Mouse (Mus musculus) liver, embryonic 16.5 days (tissue): ENCODE data around the gene Irf6. TPM values are rescaled to one million over a fixed set of nuclear protein-coding genes. Genes with fewer than 3 reads are reported as not detected.

Experiments used
- ATAC-seq: fragments of 200-750 bp; cut with Nextera tagmentation; 2 replicates; pipeline ENCODE4 v1.8.0; 2017; ENCODE audit warnings: low read depth, mild to moderate bottlenecking, moderate number of reproducible peaks, moderate library complexity
- H3K27ac ChIP-seq: fragments of 300-500 bp; sonication (generic); 2 replicates; pipeline ENCODE4 v1.5.1; 2014; ENCODE audit warnings: mild to moderate bottlenecking, low read length
- H3K27me3 ChIP-seq: fragments of 300-500 bp; sonication (generic); 2 replicates; pipeline ENCODE4 v1.6.1; 2014; ENCODE audit warnings: low read depth, low read length, mixed read lengths; ENCODE audit not compliant: control insufficient read depth, insufficient read depth
- H3K36me3 ChIP-seq: fragments of 300-500 bp; sonication (generic); 2 replicates; pipeline ENCODE4 v1.6.1; 2014; ENCODE audit warnings: mild to moderate bottlenecking; ENCODE audit not compliant: control insufficient read depth, insufficient read depth
- H3K4me1 ChIP-seq: fragments of 300-500 bp; sonication (generic); 2 replicates; pipeline ENCODE4 v1.6.1; 2014; ENCODE audit warnings: low read depth, low read length, mixed read lengths; ENCODE audit not compliant: control insufficient read depth
- H3K4me2 ChIP-seq: fragments of 300-500 bp; sonication (generic); 2 replicates; pipeline ENCODE4 v1.6.1; 2014; ENCODE audit warnings: low read depth, low read length, mixed read lengths
- H3K4me3 ChIP-seq: fragments of 300-500 bp; sonication (generic); 2 replicates; pipeline ENCODE4 v1.5.1; 2014; ENCODE audit warnings: low read depth, mild to moderate bottlenecking, low read length
- H3K9ac ChIP-seq: fragments of 300-500 bp; sonication (generic); 2 replicates; pipeline ENCODE4 v1.6.1; 2014; ENCODE audit warnings: low read depth, low read length
- H3K9me3 ChIP-seq: fragments of 300-500 bp; sonication (generic); replicated peaks from 2 replicates; pipeline ENCODE4 v1.6.1; 2016; ENCODE audit warnings: low read length; ENCODE audit not compliant: control insufficient read depth
- WGBS: fragments of 180-500 bp; shearing (Covaris S2); extraction: QIAGEN DNeasy Blood & Tissue Kit; methylation state at CpG from one replicate; pipeline ENCODE4 v1.1.7; 2014; ENCODE audit not compliant: insufficient replicate concordance; 5-methylcytosine and 5-hydroxymethylcytosine counted together
- polyA plus RNA-seq: library from polyadenylated mRNA; unstranded; fragments of >200 nt; fragmentation: Nextera tagmentation; extraction: Ambion mirVana; gene quantifications from 2 replicates; pipeline ENCODE4 v1.2.1, GENCODE M21; 2015

Irf6 gene
- polyA plus RNA-seq, 1 experiment from 2014 or later = 3.8 TPM

DNA sequence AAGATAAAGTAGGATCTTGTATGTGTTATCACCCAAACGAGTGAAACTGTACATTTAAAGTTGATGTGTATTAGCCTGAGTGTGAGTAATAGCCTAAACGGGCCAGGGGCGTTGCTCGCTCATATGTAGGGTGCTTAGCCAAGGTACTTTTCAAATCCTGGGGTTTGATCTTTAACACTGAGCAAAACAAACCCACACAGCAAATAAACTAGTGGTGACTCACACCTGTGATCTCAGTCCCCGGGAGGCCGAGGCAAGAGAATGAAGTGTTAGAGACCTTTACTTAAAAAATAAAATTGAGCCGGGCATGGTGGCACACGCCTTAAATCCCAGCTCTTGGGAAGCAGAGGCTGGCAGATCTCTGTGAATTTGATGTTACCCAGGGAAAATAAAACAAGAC, 22.1 kb upstream of the Irf6 start:
- H3K27me3 ChIP-seq = no peaks in the 10 kb centered on the region
- H3K9me3 ChIP-seq = no peaks in the 10 kb centered on the region
- peak overlapping the region; percentile 47; the same call in 1 of the 2 replicates for H3K9ac ChIP-seq
- H3K4me3 ChIP-seq = no peak overlapping the region; the same call in 1 of the 2 replicates
- no peak for ATAC-seq
- WGBS = 69% methylated on average over 8 of the region's 8 CpGs
- no peaks in the 10 kb centered on the region; the same call in 1 of the 2 replicates for H3K36me3 ChIP-seq
- H3K27ac ChIP-seq = no peak overlapping the region
- peak overlapping the region; percentile 68 for H3K4me2 ChIP-seq
- H3K4me1 ChIP-seq = peaks cover 12% of the 10 kb centered on the region

GRCm38 (mm10) chr1:193131311-193131948, 21.5 kb upstream of the Irf6 start:
- ATAC-seq = no peak
- Histone ChIP-seq H3K27ac (no peak overlapping the region), H3K9me3 (no peaks in the 10 kb centered on the region), H3K9ac (no peak overlapping the region), H3K4me3 (no peak overlapping the region), H3K4me2 (no peak overlapping the region), H3K36me3 (no peaks in the 10 kb centered on the region; the same call in 1 of the 2 replicates), H3K27me3 (no peaks in the 10 kb centered on the region), H3K4me1 (peaks cover 12% of the 10 kb centered on the region)
- WGBS = 59% methylated on average over 6 of the region's 6 CpGs

- ATAC-seq = no peak
- H3K4me1 ChIP-seq = peaks cover 12% of the 10 kb centered on the region
- H3K27me3 ChIP-seq = no peaks in the 10 kb centered on the region
- H3K9ac ChIP-seq = no peak overlapping the region
- no peak overlapping the region for H3K4me3 ChIP-seq
- H3K4me2 ChIP-seq = no peak overlapping the region
- H3K9me3 ChIP-seq = no peaks in the 10 kb centered on the region
- no peaks in the 10 kb centered on the region; the same call in 1 of the 2 replicates for H3K36me3 ChIP-seq
- H3K27ac ChIP-seq = no peak overlapping the region
Measured at GRCm38 (mm10) chr1:193132385-193132784, 20.5 kb upstream of the Irf6 start.

- WGBS = 51% methylated on average over 1 of the region's 1 CpGs
- no peak for ATAC-seq
- no peak overlapping the region for H3K27ac ChIP-seq
- H3K4me1 ChIP-seq = peaks cover 12% of the 10 kb centered on the region
- H3K36me3 ChIP-seq = no peaks in the 10 kb centered on the region
- H3K4me3 ChIP-seq = no peak overlapping the region
- no peaks in the 10 kb centered on the region for H3K27me3 ChIP-seq
- H3K9me3 ChIP-seq = no peaks in the 10 kb centered on the region
- H3K9ac ChIP-seq = no peak overlapping the region
- H3K4me2 ChIP-seq = no peak overlapping the region
Measured at GRCm38 (mm10) chr1:193133726-193134125, 19.2 kb upstream of the Irf6 start.

DNA sequence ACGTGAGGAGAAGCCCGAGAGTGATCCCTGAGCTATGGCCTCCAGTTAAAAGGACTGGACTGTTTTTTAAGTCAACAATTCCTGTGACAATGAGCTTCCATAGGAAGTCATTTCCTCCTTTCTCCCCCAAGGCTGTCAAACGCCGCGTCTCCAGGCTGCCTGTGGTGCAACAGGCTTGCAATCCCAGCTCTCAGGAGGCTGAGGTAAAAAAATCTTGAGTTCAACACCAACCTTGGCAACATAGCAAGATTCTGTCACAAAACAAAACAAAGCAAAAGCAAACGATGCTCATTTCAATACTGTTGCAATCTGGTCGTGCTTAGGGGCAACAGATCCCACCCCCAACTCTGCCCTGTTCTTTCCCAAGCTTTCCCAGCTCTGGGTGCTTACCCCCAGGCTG, 14.8 kb upstream of the Irf6 start:
- no peaks in the 10 kb centered on the region for H3K4me1 ChIP-seq
- WGBS = 31% methylated on average over 7 of the region's 7 CpGs
- H3K4me2 ChIP-seq = no peak overlapping the region
- no peak for ATAC-seq
- no peaks in the 10 kb centered on the region for H3K9me3 ChIP-seq
- no peak overlapping the region for H3K4me3 ChIP-seq
- H3K36me3 ChIP-seq = no peaks in the 10 kb centered on the region
- H3K27ac ChIP-seq = no peak overlapping the region
- H3K9ac ChIP-seq = no peak overlapping the region
- H3K27me3 ChIP-seq = no peaks in the 10 kb centered on the region

DNA sequence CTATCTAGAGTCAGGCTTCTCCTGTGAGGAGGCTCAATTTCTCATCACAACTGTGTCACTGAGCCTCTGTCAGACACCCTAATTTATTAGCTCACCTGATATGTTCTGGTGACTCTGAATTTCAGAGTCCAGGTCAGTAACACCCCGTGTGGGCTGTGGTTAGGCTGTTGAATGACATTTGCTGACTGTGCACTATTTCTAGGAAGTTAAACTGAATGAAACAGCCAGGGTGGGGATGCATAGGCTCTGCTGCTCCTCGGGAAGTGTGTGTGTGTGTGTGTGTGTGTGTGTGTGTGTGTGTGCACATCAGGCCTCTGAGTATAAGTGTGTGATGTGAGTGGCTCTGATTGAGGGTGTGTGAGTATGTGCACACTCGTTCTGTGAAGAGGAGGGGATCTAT, 14.2 kb upstream of the Irf6 start:
- no peak overlapping the region for H3K27ac ChIP-seq
- no peaks in the 10 kb centered on the region for H3K27me3 ChIP-seq
- no peaks in the 10 kb centered on the region for H3K36me3 ChIP-seq
- ATAC-seq = no peak
- no peak overlapping the region for H3K9ac ChIP-seq
- no peak overlapping the region for H3K4me2 ChIP-seq
- no peak overlapping the region for H3K4me3 ChIP-seq
- 14% methylated on average over 3 of the region's 3 CpGs for WGBS
- H3K9me3 ChIP-seq = no peaks in the 10 kb centered on the region
- H3K4me1 ChIP-seq = no peaks in the 10 kb centered on the region

DNA sequence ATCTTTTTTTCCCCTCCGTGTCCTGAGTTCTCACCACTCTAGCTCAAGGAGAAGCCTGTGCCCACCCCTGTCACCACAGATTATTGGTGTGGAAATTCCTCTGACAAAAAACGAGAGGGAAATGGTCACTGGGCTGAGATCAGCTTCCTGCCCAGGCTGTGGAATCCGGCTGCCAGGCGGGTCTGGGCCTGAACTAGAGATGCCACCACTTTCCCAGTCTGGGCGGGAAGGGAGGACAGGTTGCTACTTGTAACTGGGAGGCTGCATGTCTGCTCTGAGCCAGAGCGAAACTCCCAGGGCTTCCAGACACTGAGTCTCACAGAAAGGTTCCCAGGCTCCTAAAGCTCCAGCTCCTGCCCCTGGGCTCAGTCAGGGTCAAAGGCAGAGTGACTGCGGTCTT, 11.8 kb upstream of the Irf6 start:
- H3K4me3 ChIP-seq = no peak overlapping the region
- ATAC-seq = no peak
- H3K27ac ChIP-seq = no peak overlapping the region
- H3K4me2 ChIP-seq = no peak overlapping the region
- 59% methylated on average over 7 of the region's 7 CpGs for WGBS
- H3K27me3 ChIP-seq = no peaks in the 10 kb centered on the region
- no peaks in the 10 kb centered on the region for H3K9me3 ChIP-seq
- H3K36me3 ChIP-seq = no peaks in the 10 kb centered on the region
- H3K4me1 ChIP-seq = no peaks in the 10 kb centered on the region
- no peak overlapping the region for H3K9ac ChIP-seq

DNA sequence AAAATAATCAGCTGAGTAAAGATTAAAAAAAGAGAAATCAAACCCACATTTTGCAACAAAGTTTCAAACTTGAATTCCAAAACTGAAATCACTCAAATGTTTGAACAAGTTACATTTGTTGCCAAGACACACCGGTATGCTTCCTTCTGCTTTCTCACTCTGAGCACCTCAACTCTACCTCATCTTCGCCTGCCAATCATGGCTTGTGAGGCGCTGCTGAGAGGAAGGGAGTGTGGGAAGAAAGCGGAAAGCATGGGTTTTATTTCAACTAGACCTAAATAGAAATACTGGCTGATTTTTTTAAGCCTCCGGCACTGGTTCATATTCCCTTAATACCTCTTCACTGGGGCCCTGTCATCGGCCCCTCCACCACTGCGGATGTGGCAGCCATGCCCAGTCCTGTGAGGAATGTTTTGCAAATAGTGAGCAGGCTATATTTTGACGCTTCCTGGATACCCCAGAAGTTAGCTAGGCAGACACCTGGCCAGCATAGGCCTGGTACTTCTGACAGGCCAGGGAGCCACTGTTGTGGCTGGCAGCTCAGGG, 10.3 kb upstream of the Irf6 start:
- Histone ChIP-seq H3K36me3 (no peaks in the 10 kb centered on the region), H3K9ac (no peak overlapping the region), H3K27ac (no peak overlapping the region), H3K27me3 (no peaks in the 10 kb centered on the region), H3K4me3 (no peak overlapping the region), H3K4me2 (no peak overlapping the region), H3K4me1 (no peaks in the 10 kb centered on the region), H3K9me3 (no peaks in the 10 kb centered on the region)
- no peak for ATAC-seq
- WGBS = 42% methylated on average over 8 of the region's 8 CpGs

- 63% methylated on average over 6 of the region's 6 CpGs for WGBS
- H3K27me3 ChIP-seq = no peaks in the 10 kb centered on the region
- no peaks in the 10 kb centered on the region for H3K9me3 ChIP-seq
- H3K9ac ChIP-seq = no peak overlapping the region
- no peaks in the 10 kb centered on the region for H3K36me3 ChIP-seq
- H3K27ac ChIP-seq = no peak overlapping the region
- ATAC-seq = no peak
- H3K4me3 ChIP-seq = no peak overlapping the region
- no peaks in the 10 kb centered on the region for H3K4me1 ChIP-seq
- no peak overlapping the region for H3K4me2 ChIP-seq
Measured at GRCm38 (mm10) chr1:193144516-193144915, 8.4 kb upstream of the Irf6 start.
